Mouse (Mus musculus) cerebellum, adult 2 months (tissue): ENCODE data around the gene Dhx58.

ENCODE experiments used
- CTCF ChIP-seq: fragments of 200-500 bp; IDR thresholded peaks from 2 replicates; pipeline ENCODE4 v1.5.1; 2011; ENCODE audit warnings: low read depth, mild to moderate bottlenecking, control low read depth, low read length, moderate library complexity, borderline replicate concordance; ENCODE audit not compliant: insufficient read depth
- POLR2A ChIP-seq: fragments of 200-500 bp; IDR thresholded peaks from 2 replicates; pipeline ENCODE4 v1.6.1; 2011; ENCODE audit warnings: low read length, control low read depth, borderline replicate concordance; ENCODE audit not compliant: insufficient read depth

GRCm38 (mm10) chr11:100736746-100737080, 32.6 kb upstream of the Dhx58 start:
- TF ChIP-seq CTCF, result no peak
- no peak for TF ChIP-seq POLR2A
